Mouse (Mus musculus) cerebellum, postnatal 36 days (tissue): Measurements from ENCODE around the gene Ulk3.
A peak's percentile ranks its signal among the peaks of the same experiment; 100 is the strongest.

ENCODE experiments used
- DNase-seq, 2 experiments: peaks; one replicate each; pipeline ENCODE4 v3.0.0; 2021 to 2022; ENCODE audit warnings: mixed read lengths in 2 of 2

Ulk3 gene

DNA sequence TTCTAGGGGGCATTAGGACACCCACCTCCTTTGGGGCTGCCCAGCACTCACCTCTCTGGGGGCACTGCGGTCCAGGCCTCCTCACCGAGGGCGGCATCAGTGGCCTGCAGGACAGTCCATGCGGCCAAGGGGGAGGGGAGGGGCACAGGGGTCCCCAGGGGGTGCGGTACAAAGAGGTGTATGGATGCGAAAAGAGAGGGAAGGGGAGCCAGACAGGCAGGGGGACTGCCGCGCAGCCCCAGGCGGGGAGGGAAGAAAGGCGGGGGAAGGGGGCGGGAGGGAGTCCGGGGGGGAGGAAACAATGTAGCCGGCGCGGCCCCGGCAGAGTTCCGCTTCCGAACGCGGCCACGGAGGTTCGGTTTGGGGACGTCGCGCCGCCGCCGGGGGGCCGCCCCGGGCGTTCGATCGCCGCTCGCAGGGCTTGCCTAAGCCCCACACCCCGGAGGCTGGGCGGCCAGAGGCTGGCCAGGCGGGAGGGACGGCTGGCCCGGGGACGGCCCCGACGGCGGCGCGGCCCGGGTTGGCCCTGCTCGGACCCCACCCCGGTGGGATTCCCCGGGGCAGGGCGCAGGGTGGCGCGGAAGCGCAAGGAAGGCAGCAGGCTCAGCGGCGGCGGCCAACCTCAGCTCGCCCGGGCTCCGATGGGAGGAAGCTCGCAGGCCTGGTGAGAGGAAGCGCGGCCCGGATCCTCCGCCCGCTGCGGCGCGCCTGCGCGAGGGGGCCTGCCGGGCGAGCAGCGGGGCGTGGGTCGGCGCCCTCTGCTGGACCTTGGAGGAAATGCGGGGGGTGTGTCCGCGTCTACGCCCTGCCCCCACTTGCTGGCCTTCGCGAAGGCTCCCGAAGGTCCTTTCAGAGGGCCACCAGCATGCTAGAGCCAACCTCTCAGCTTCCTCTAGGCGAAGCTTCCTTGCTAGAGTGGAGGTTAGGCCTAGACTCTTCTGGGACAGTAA, 56.0 kb downstream of the Ulk3 start:
- DNase-seq: peak; percentile 89 to 93
